Mouse (Mus musculus): ENCODE measurements around the gene Gm10337.

- TF ChIP-seq TCF12 (IDR thresholded peaks at IDR 0.05; ENCODE audit: low read depth, low read length) (no peak), POLR2A (IDR thresholded peaks at IDR 0.05; ENCODE audit: control insufficient read depth in 1 of 2, insufficient read depth in 1 of 2, low read depth in 1 of 2, low read length in 2 of 2, poor library complexity in 1 of 2) (no peak), E2F4 (IDR thresholded peaks at IDR 0.05; ENCODE audit: borderline replicate concordance, low read depth, low read length) (no peak), BHLHE40 (IDR thresholded peaks at IDR 0.05; ENCODE audit: borderline replicate concordance, low read depth, low read length) (no peak), CTCF (IDR thresholded peaks at IDR 0.05 in 2 of 3, conservative IDR thresholded peaks at IDR 0.05 in 1 of 3; ENCODE audit: control insufficient read depth in 1 of 3, insufficient read depth in 1 of 3, low read depth in 2 of 3, low read length in 3 of 3, poor library complexity in 1 of 3, severe bottlenecking in 1 of 3) (no peak), NRF1 (IDR thresholded peaks at IDR 0.05; ENCODE audit: insufficient read depth, low read depth, low read length, poor library complexity, severe bottlenecking) (no peak), HCFC1 (IDR thresholded peaks at IDR 0.05; ENCODE audit: low read depth, low read length) (no peak), ELF1 (IDR thresholded peaks at IDR 0.05; ENCODE audit: low read depth, low read length) (no peak)
These were observed 12.3 kb downstream of the Gm10337 start for GRCm38 (mm10) chr15:102515791-102516190.

Measured in MEL (cell line).